Mouse (Mus musculus): Measurements from ENCODE around the gene Cyp27b1. TPM values are rescaled to one million over a fixed set of nuclear protein-coding genes. Genes with fewer than 3 reads are reported as not detected.

The Cyp27b1 gene
- total RNA-seq (2021): 1 to 10 TPM in 1 of 2 experiments, under 1 TPM in 1; 0.39 to 1.2 TPM

DNA sequence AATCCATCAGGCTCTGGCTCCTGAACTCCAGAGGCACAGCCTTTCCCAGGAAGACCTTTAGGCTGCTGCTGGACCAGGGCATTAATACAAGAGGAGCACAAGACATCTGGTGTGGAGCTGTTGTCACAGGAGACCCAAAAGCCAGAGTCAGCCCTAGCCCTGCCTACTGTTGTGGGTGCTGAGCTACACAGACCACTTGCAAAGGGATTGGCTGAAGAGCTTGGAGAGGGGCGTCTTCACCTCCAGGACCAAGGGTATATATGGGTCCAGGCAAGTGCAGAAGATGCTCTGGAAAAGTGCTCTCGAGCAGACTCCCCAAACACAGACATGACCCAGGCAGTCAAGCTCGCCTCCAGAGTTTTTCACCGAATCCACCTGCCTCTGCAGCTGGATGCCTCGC, at the start of gene Cyp27b1:
Gene Cyp27b1 (plus strand): TSS at position 297 of the 400 bp plus-strand sequence.
- intact Hi-C loops (cut with DNase I): no loop called here
- no peak for DNase-seq (ENCODE audit: low spot score in 2 of 2)

DNA sequence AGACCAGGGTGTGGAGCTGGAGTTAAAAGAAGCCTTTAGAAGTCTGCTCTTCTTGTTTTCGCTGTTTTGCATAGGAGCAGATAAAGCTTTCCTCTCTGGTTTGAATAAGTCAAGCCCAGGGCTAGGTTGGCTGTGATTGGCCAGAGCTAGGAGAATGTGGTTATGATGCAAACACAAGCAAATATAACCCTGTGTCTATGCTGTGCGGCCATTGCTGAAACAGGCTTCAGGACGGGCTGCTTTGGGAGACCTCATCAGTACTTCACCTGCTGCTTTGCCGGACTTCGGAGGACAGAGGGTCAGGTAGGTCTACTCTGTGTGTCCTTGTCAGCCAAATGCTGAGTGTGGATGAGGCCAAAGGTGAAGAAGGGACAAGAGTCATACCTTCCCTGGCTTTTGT, 47.5 kb upstream of the Cyp27b1 start, which contains the start of gene Avil:
Gene Avil (plus strand): TSS at position 181 of the 400 bp plus-strand sequence.
- intact Hi-C loops (cut with DNase I): no loop called here
- DNase-seq (ENCODE audit: low spot score in 2 of 2): no peak

DNA sequence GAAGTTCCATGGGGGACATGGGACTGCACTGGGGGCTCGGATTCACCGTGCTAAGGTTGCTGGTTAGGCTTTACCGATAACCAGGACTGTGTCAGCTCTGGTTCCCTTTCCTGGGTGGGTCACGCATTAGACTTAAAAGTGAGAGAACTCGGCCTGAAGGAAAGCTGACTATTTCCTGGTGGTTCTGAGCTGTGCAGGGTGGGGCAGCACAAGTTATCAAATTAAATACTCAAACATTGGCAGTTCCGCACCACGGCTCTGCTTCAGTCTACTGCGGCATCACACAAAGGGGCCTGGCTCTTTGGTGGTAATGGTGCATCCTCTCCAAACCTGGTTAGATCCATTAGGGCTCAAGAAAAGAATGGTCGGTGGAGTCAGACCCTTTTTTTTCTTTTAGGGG, 46.8 kb upstream of the Cyp27b1 start:
- intact Hi-C loops (cut with DNase I): no loop called here
- no peak for DNase-seq (ENCODE audit: low spot score in 2 of 2)

DNA sequence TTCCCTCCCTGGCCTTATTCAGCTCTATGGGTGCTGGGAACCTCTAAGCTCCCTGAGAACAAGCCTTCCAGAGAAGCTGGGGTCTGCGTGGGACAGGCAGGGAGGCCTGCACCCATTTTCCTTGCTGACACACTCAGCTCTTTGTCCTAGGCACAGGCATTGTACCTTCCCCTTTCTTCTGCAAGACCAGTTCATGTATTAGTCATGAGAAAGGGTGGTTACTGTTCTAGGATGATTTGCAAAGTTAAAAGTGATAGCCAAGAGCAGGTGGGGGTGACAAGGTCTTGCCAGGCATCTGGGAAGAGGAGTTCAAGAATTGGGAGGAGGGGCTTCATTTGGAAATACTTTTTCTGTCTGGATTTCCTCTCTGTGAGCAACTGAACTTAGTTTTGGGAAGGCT, 46.0 kb upstream of the Cyp27b1 start:
- intact Hi-C loops (cut with DNase I): no loop called here
- DNase-seq (ENCODE audit: low spot score in 2 of 2): no peak

DNA sequence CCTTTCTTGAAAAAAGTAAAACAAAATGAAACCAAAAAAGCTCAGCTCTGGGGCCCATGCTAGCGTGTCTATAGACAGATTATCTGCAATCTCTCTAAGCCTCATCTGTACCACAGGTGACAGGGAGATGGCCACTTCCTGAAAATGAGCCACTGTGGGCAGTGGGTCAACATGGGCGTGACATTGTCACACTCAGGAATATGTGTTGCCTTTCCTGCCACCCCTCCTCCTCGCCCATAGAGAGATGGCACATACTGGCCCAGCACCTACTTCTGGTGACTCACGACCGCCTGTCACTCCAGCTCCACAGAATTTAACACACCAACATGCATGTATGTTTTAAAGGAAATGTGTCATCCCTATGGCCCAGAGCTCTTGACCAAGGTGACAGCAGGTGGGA, 45.3 kb upstream of the Cyp27b1 start:
- intact Hi-C loops (cut with DNase I): no loop called here
- no peak for DNase-seq (ENCODE audit: low spot score in 2 of 2)

DNA sequence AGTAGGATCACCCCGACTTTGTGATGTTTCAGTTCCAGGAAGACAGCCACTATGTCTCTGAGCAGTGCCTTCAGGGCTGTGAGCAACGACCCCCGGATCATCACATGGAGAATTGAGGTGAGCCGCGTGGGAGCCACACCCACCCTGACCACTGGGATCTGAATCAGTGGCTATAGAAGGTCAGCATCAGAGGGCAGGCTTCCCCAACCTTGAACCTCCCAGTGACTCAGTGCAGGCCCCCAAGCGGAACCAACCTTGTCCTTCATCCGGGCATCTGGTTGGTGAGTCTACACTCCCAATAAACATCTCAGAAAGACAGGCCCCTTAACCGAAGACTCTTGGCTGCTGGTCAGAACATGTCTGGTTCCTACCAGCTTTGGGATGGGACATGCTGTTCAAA, 44.7 kb upstream of the Cyp27b1 start:
- no peak for DNase-seq (ENCODE audit: low spot score in 2 of 2)
- intact Hi-C loops (cut with DNase I): no loop called here

DNA sequence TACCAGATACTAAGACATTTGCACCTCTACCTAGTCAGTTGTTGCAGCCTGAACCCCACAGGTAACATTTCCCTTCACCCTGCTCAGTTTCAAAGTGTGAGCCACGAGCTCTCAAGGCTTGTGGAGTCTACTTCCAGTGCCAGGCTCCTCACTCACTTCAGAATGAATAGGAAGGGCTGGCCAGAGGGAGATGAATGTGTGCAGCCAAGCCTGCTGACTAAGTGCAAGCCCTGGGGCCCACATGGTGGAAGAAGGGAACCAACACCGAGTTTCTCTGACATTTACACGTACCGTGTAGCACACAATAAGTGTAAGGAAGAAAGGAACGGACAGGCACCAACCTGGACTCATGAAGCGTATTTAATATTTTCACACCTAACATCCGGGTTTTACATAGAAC, 44.2 kb upstream of the Cyp27b1 start:
- DNase-seq (ENCODE audit: low spot score in 2 of 2): no peak
- intact Hi-C loops (cut with DNase I): no loop called here

DNA sequence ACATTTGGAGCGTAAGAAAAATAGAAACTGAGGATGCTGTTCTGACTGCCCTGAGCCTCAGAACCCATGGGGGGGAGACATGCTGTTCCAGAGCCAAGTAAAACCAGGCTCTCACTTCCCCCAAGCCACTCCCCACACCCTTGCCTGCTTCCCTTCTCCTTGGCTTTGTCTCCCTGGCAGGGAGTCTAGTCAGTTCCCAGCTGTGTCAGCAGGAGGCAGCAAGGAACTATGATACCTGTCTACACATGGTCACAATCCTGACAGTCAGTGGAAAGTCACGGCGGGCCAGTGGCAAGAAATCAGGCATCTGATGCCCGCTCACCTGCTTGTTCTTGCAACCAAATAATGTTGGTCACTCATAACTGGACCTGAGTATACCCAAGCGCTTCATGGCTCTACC, 31.6 kb upstream of the Cyp27b1 start:
- DNase-seq (ENCODE audit: low spot score in 2 of 2): no peak
- intact Hi-C loops (cut with DNase I): no loop called here

DNA sequence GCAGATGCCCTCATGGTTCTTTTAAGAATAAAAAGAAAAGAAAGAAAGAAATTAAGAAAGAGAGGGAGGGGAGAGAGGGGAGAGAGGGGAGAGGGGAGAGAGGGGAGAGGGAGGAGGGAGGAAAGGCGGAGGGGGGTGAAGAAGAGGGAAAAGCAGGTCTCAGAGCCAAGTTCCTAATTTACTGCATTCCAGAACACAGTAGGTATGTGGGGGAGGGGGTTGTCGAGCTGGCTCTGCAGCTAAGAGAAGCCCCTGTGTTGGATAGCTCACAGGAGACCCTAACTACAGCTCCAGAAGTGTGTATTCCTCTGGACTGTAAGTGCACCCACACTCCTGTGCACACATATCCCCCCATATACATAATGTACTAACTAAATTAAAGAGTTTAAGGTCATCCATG, 31.0 kb upstream of the Cyp27b1 start:
- no peak for DNase-seq (ENCODE audit: low spot score in 2 of 2)
- intact Hi-C loops (cut with DNase I): no loop called here

DNA sequence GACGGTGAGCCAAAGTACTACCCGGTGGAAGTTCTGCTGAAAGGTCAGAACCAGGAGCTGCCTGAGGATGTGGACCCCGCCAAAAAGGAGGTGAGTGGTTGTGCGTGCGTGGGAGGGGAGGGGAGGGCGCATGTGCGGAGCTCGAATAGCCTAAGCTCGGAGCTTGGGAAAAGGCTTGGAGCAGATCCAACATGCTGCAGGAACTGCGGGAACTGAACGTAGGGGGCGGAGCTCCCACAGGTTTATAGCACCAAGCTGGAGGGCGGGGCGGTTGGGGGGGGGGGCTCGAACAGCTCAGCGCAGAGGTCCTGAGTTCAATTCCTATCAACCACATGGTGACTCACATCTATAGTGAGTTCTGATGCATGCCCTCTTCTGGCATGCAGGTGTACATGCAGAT, 29.6 kb upstream of the Cyp27b1 start:
- intact Hi-C loops (cut with DNase I): no loop called here
- no peak for DNase-seq (ENCODE audit: low spot score in 2 of 2)

DNA sequence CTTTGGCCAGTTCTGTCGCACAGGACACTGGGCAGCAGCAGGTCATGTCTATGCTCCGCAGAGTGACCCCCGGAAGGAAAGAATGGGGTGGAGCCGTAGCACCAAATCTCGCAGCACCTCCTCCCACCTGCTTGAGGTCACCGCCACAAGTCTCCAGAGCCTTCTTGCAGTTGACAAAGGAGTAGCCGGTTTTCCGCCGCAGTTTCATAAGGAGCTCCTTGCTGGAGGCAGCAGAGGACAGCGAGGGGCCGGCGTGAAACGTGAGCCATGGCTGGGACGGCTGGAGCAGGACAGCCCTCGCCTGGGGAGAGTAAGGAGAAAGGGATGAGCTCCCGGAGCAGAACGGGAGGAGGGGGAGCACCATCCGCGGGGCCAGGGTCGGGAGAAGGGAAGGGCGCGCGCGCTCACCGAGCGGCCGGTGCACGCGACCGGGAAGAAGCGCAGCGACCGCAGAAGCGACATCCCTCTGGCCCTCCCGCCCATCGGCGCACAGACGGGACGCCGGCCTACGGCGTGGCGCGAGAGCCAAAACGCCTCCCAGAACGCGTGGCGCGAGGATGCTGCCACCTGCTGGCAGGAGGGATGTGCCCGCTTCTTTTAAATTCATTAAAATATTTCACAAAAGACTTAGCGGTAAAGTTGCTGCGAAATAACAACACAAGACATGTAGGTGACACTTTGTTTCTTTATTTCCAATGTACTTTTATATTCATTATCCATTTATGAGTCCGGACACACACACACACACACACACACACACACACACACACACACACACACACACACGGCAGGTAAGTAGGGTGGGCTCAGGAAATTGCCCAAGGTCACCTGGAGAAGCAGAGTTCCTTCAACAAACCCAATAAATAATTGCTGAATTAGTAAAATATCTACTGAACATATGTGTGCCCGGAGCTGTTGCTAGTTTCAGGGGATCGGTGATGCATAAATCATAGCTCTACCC, 17.4 kb upstream of the Cyp27b1 start, which contains the start of gene Tsfm:
Gene Tsfm (minus strand): TSS at position 505 of the 961 bp plus-strand sequence.
- intact Hi-C loops (cut with DNase I): loop anchor here (1.0 to 5.0 kb wide), 3 partner anchors 33 to 111 kb away; no protein-coding TSS in a partner anchor
- peak; percentile 89 to 92 for DNase-seq (ENCODE audit: low spot score in 2 of 2)

DNA sequence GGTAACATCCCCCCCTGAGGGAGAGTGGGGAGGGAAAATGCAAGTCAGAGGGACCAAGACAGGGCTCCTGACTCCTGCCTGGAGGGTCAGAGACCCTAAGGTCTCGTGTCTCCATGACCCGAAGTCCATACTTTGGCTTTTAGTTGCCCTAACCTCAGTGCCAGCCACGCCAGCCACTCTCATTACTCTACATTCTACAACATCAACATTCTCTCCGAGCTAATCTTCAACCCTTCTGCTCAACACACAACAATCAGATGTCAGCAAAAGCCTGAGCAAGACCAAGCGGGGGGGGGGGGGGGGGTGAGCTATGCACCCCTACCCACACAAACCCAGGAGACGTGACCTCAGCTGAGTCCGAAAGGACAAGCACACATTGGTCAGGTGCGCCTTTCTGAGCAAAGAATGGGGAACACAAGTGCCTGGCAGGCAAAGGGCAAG, 14.7 kb upstream of the Cyp27b1 start:
- DNase-seq (ENCODE audit: low spot score in 2 of 2): no peak
- intact Hi-C loops (cut with DNase I): loop anchor here (5.0 kb wide), 2 partner anchors 36 to 51 kb away; no protein-coding TSS in a partner anchor

DNA sequence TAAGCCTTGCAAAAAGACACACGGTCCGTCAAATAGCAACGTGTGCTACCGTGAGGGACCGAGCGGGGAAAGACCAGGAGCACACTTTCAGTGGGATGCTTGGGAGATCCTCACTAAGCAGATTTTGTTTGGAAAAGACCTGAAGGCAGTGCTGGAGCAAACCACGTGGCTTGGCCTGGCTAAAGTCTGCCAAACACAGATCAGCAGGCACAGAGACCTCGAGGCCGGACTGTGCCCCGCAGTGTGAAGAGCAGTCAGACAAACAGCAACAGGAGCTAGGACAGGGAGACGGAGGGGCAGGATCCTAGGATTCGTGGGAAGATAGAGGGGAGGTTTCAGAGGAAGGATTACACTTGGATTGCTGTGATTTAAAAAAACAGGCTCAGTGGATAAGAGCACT, 11.8 kb upstream of the Cyp27b1 start:
- intact Hi-C loops (cut with DNase I): no loop called here
- no peak for DNase-seq (ENCODE audit: low spot score in 2 of 2)

DNA sequence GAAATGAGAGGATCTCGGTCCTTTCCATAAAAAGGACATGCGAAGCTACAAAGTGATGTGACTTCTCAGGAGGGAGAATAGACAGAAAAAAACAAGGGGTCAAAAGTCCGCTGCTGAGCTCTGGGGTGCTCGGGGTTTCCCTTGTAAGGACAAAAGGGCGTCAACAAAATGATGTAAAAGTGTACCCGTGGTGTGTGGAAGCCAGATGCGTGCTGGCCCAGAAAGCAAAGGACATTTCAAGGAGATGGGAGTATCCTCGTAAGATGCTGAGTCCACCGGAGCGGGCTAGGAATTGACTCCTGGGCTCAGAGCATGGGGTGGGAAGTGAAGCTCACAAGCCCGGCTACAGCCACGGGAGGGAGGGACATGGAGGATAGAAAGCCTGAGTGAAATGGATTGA, 10.4 kb upstream of the Cyp27b1 start:
- DNase-seq (ENCODE audit: low spot score in 2 of 2): no peak
- intact Hi-C loops (cut with DNase I): no loop called here

DNA sequence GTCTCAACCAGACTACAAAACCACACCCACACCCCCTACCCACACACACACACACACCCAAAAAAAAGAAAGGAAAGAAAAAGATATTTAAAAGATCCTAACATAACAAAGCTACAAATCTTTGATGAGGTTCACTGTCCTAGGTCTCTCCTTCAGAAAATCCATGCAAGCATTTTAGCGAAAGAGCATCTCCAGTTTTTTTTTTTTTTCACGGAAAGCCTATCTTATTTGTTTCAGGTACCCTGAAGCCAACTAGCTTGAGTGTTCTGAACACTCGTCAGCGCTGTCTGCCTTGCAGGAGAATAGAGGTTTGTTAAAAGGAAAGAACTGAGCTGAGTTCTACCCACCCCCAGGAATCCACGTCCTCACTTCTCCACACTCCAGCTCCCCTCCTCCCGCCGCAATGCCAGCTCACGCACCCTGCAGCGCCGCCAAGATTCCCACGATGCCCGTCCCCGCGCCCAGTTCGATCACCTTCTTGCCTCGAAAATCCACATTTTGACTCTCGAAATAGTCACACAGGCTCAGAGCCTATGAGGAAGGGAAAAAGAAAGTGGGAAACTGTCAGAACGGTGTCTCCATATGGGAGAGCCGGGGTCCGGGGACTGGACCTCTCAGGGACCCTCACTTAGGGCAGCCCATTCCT, 7.4 kb upstream of the Cyp27b1 start:
- intact Hi-C loops (cut with DNase I): no loop called here
- peak; percentile 35 to 60 for DNase-seq (ENCODE audit: low spot score in 2 of 2)

DNA sequence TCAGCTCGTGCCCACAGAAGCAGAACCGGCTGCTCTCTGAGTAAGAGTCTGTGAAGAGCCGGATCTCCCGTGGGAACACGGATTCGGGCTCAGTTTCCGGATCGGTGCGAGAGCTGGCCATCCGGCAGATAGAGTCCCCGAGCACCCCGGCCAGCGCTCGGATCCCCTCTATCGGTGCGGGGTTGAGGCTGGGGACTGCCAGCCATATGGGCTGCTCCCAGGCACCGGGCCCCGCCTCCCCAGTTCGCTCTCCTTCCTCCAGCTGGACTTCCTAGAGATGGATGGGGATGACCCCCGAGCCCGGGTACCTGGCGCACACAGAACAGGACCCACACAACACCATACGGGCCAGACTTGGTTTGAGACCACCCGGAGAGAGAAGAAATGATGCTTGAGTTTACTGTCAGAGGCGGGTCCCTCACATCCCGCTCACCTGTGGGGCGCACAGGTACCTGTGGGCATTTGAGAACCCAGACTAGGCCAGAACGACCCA, 6.7 kb upstream of the Cyp27b1 start, which contains the start of the genes Mettl1 and Eef1akmt3:
Gene Mettl1 (plus strand): TSS at position 141 of the 493 bp plus-strand sequence.
Gene Eef1akmt3 (minus strand): TSS at position 240 of the 493 bp plus-strand sequence.
- DNase-seq (ENCODE audit: low spot score in 2 of 2): peak; percentile 48 to 50
- intact Hi-C loops (cut with DNase I): no loop called here

DNA sequence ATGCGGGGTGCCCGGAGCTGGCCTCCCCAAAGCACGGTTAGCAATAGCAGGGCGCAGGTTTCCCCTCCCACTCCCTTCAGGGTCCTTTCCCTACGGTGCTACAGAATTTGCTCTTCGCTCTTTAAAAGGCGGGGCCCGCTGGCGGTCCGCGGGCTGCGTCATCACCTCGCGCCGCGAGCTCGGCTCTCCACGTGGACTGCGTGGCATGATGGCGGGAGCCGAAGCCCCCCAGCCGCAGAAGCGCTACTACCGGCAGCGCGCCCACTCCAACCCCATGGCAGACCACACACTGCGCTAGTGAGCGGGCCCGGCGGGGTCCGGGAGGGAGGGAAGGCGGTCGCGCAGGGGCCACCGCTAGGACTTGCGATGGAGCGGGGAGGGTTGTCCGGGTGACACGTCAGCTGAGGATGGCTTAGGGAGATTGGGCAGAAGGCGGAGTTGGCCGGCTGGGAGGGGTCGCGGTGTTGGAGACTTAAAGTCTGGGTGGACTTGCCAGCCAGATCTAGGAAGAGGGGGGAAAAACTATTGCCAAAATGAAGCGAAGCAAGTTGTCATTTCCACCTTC, 6.2 kb upstream of the Cyp27b1 start:
- intact Hi-C loops (cut with DNase I): no loop called here
- DNase-seq (ENCODE audit: low spot score in 2 of 2): peak; percentile 93

DNA sequence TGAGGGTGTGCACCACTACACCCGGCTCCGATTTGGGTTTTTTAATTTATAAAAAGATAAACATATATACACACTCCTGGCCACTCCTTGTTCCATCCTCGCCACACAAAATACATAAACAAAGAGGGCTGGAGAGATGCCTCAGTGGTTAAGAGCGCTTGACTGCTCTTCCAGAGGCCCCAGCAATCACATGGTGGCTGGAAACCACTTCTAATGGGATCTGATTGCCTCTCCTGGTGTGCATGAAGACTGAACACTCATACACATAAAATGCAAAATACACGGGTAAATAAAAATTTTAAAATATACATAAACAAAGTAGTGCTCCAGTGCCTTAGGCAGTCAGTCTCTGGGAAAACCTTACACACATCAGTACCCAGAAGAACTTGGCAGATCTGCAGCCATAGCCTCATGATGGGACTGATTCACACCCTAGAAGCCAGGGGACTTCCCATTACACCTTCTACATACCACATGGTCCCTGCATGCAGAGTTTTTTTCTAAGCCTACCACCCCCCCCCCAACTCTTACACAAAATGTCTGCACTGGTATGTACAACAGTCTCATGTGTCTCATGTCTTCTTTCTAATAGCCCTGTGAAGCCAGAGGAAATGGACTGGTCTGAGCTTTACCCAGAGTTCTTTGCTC, 5.5 kb upstream of the Cyp27b1 start:
- intact Hi-C loops (cut with DNase I): no loop called here
- DNase-seq (ENCODE audit: low spot score in 2 of 2): no peak

DNA sequence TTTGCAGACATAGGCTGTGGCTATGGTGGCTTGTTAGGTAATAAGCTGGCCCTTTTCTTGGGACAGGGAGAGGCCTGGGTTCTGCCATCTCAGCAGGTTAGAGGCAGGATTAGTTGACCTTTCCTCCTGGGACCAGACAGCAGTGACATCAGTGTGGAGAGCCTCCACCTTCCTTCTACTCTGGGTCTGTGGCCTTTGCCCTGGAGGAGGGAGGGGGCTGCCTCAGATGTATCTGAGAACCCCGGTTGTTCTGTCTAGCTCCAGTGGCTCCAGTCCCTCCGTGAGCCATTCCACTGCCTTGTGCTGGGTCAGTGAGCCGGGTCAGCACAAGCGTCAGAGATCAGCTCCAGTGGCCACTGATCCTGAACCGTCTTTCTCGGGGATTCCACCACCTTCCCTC, 4.9 kb upstream of the Cyp27b1 start:
- intact Hi-C loops (cut with DNase I): no loop called here
- no peak for DNase-seq (ENCODE audit: low spot score in 2 of 2)

Data from left cerebral cortex, postnatal 36 days (tissue).